Mouse (Mus musculus): Measurements from ENCODE around the gene Jak3.

DNA sequence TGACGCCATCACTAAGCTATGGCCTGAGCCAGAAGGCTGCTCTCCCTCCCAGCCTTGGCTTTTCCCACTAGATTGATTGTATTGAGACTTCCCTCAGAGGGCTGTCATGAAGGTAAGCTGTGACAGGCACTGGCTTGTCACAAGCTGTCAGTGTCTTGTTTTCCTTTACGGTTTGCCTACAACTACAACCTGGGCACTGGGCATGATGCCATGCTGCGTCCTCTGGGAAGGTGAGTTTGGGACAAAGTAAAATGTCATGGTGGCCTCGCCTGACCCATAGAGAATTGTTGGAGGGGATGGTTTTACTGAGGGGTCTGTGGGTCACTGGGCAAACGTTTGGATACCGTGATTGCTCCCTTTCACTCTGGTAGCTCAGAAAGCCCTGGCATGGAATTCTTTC lies 37.8 kb upstream of the Jak3 start:
- TF ChIP-seq CTCF (IDR thresholded peaks at IDR 0.05; ENCODE audit: low read depth, low read length) = no peak
- TF ChIP-seq POLR2AphosphoS5 (IDR thresholded peaks at IDR 0.05; ENCODE audit: insufficient replicate concordance, low read depth, low read length) = no peak

Measured in G1E (cell line).